Mouse (Mus musculus): Measurements from ENCODE around the gene Cep135. TPM values are rescaled to one million over a fixed set of nuclear protein-coding genes. Genes with fewer than 3 reads are reported as not detected.

Gene Cep135
- polyA plus RNA-seq (2016; fragmentation: Nextera tagmentation; extraction: Ambion mirVana): 6.1 and 6.5 TPM in 2 replicates

- H3K9ac ChIP-seq: peak within 1 kb of the TSS; percentile 93
- no peaks in the 10 kb centered on the region for H3K9me3 ChIP-seq (replicated peaks)
- no peaks in the 10 kb centered on the region for H3K27me3 ChIP-seq (replicated peaks)
- WGBS (ENCODE audit: insufficient replicate concordance): under 1% methylated on average over 92 of the region's 92 CpGs
- peak within 1 kb of the TSS; percentile 92 for H3K27ac ChIP-seq
- peak within 1 kb of the TSS; percentile 91 for H3K4me3 ChIP-seq
- H3K4me1 ChIP-seq: peaks cover 23% of the 10 kb centered on the region
- peak within 1 kb of the TSS; percentile 70 for H3K4me2 ChIP-seq
- peaks cover 22% of the 10 kb centered on the region for H3K36me3 ChIP-seq
- ATAC-seq: peak; percentile 98
These were observed at the start of gene Cep135 for GRCm38 (mm10) chr5:76588551-76589283. Gene Cep135 (plus strand): TSS chr5:76588698.

- no peak for ATAC-seq
- Histone ChIP-seq H3K27me3 (replicated peaks) (no peaks in the 10 kb centered on the region), H3K27ac (no peak overlapping the region), H3K9me3 (replicated peaks) (no peaks in the 10 kb centered on the region), H3K4me2 (no peak overlapping the region), H3K4me3 (no peak overlapping the region), H3K36me3 (peaks cover 80% of the 10 kb centered on the region), H3K9ac (no peak overlapping the region), H3K4me1 (no peaks in the 10 kb centered on the region)
- WGBS (ENCODE audit: insufficient replicate concordance): 84% methylated on average over 8 of the region's 8 CpGs
These were observed 48.3 kb upstream of the Cep135 start for GRCm38 (mm10) chr5:76540181-76540580.

- H3K27me3 ChIP-seq (replicated peaks): no peaks in the 10 kb centered on the region
- H3K27ac ChIP-seq: no peak overlapping the region
- no peaks in the 10 kb centered on the region for H3K9me3 ChIP-seq (replicated peaks)
- no peak overlapping the region for H3K9ac ChIP-seq
- no peak overlapping the region for H3K4me2 ChIP-seq
- no peak overlapping the region for H3K4me3 ChIP-seq
- H3K4me1 ChIP-seq: no peaks in the 10 kb centered on the region
- ATAC-seq: no peak
- peaks cover 79% of the 10 kb centered on the region for H3K36me3 ChIP-seq
These were observed 47.7 kb upstream of the Cep135 start for GRCm38 (mm10) chr5:76540842-76541241.

GRCm38 (mm10) chr5:76543200-76543599, 45.3 kb upstream of the Cep135 start:
- H3K27me3 ChIP-seq (replicated peaks): no peaks in the 10 kb centered on the region
- peaks cover 67% of the 10 kb centered on the region for H3K36me3 ChIP-seq
- H3K4me2 ChIP-seq: no peak overlapping the region
- H3K27ac ChIP-seq: no peak overlapping the region
- no peaks in the 10 kb centered on the region for H3K4me1 ChIP-seq
- WGBS (ENCODE audit: insufficient replicate concordance): 84% methylated on average over 8 of the region's 8 CpGs
- no peak for ATAC-seq
- no peak overlapping the region for H3K9ac ChIP-seq
- H3K9me3 ChIP-seq (replicated peaks): no peaks in the 10 kb centered on the region
- H3K4me3 ChIP-seq: no peak overlapping the region

GRCm38 (mm10) chr5:76550426-76550825, 38.1 kb upstream of the Cep135 start:
- Histone ChIP-seq H3K9me3 (replicated peaks) (no peaks in the 10 kb centered on the region), H3K4me1 (no peaks in the 10 kb centered on the region), H3K9ac (no peak overlapping the region), H3K27ac (no peak overlapping the region), H3K4me2 (no peak overlapping the region), H3K27me3 (replicated peaks) (no peaks in the 10 kb centered on the region), H3K36me3 (peaks cover 46% of the 10 kb centered on the region), H3K4me3 (no peak overlapping the region)
- ATAC-seq: no peak
- WGBS (ENCODE audit: insufficient replicate concordance): 40% methylated on average over 8 of the region's 8 CpGs

GRCm38 (mm10) chr5:76565321-76565720, 23.2 kb upstream of the Cep135 start:
- Histone ChIP-seq H3K9ac (no peak overlapping the region), H3K27me3 (replicated peaks) (no peaks in the 10 kb centered on the region), H3K36me3 (peaks cover 77% of the 10 kb centered on the region), H3K9me3 (replicated peaks) (no peaks in the 10 kb centered on the region), H3K4me2 (no peak overlapping the region), H3K4me1 (no peaks in the 10 kb centered on the region), H3K4me3 (no peak overlapping the region), H3K27ac (no peak overlapping the region)
- WGBS (ENCODE audit: insufficient replicate concordance): 23% methylated on average over 3 of the region's 3 CpGs
- ATAC-seq: no peak

GRCm38 (mm10) chr5:76574251-76574650, 14.2 kb upstream of the Cep135 start:
- Histone ChIP-seq H3K9ac (no peak overlapping the region), H3K4me1 (no peaks in the 10 kb centered on the region), H3K27me3 (replicated peaks) (no peaks in the 10 kb centered on the region), H3K9me3 (replicated peaks) (peaks cover 5% of the 10 kb centered on the region), H3K36me3 (peaks cover 16% of the 10 kb centered on the region), H3K4me3 (no peak overlapping the region), H3K4me2 (no peak overlapping the region), H3K27ac (no peak overlapping the region)
- 65% methylated on average over 7 of the region's 7 CpGs for WGBS (ENCODE audit: insufficient replicate concordance)
- ATAC-seq: no peak

GRCm38 (mm10) chr5:76577026-76577425, 11.5 kb upstream of the Cep135 start:
- no peaks in the 10 kb centered on the region for H3K27me3 ChIP-seq (replicated peaks)
- peaks cover 5% of the 10 kb centered on the region for H3K9me3 ChIP-seq (replicated peaks)
- H3K36me3 ChIP-seq: no peaks in the 10 kb centered on the region
- no peak for ATAC-seq
- H3K4me2 ChIP-seq: no peak overlapping the region
- 69% methylated on average over 3 of the region's 3 CpGs for WGBS (ENCODE audit: insufficient replicate concordance)
- H3K4me1 ChIP-seq: no peaks in the 10 kb centered on the region
- no peak overlapping the region for H3K9ac ChIP-seq
- no peak overlapping the region for H3K4me3 ChIP-seq
- H3K27ac ChIP-seq: no peak overlapping the region

- Histone ChIP-seq H3K36me3 (no peaks in the 10 kb centered on the region), H3K4me3 (no peak overlapping the region), H3K27ac (no peak overlapping the region), H3K4me1 (peaks cover 18% of the 10 kb centered on the region), H3K27me3 (replicated peaks) (no peaks in the 10 kb centered on the region), H3K4me2 (no peak overlapping the region), H3K9me3 (replicated peaks) (no peaks in the 10 kb centered on the region), H3K9ac (no peak overlapping the region)
- WGBS (ENCODE audit: insufficient replicate concordance): 66% methylated on average over 2 of the region's 2 CpGs
- ATAC-seq: no peak
These were observed 3.1 kb upstream of the Cep135 start for GRCm38 (mm10) chr5:76585378-76585777.

GRCm38 (mm10) chr5:76589311-76589710, 813 bp downstream of the Cep135 start:
- no peaks in the 10 kb centered on the region for H3K9me3 ChIP-seq (replicated peaks)
- peak overlapping the region; percentile 93 for H3K9ac ChIP-seq
- H3K4me3 ChIP-seq: peak overlapping the region; percentile 91
- peak overlapping the region; percentile 70 for H3K4me2 ChIP-seq
- WGBS (ENCODE audit: insufficient replicate concordance): 15% methylated on average over 7 of the region's 7 CpGs
- peaks cover 23% of the 10 kb centered on the region for H3K4me1 ChIP-seq
- H3K27ac ChIP-seq: peak overlapping the region; percentile 92
- no peaks in the 10 kb centered on the region for H3K27me3 ChIP-seq (replicated peaks)
- ATAC-seq: no peak; the same call in 1 of the 2 replicates
- peaks cover 28% of the 10 kb centered on the region for H3K36me3 ChIP-seq

GRCm38 (mm10) chr5:76590009-76590408, 1.5 kb downstream of the Cep135 start:
- ATAC-seq: no peak
- Histone ChIP-seq H3K4me3 (peak overlapping the region; percentile 91; the same call in 1 of the 2 replicates), H3K27ac (no peak overlapping the region), H3K36me3 (peaks cover 35% of the 10 kb centered on the region), H3K9ac (peak overlapping the region; percentile 93; the same call in 1 of the 2 replicates), H3K27me3 (replicated peaks) (no peaks in the 10 kb centered on the region), H3K4me2 (peak overlapping the region; percentile 70), H3K4me1 (peaks cover 23% of the 10 kb centered on the region), H3K9me3 (replicated peaks) (no peaks in the 10 kb centered on the region)
- 85% methylated on average over 2 of the region's 2 CpGs for WGBS (ENCODE audit: insufficient replicate concordance)

- no peaks in the 10 kb centered on the region for H3K9me3 ChIP-seq (replicated peaks)
- peaks cover 23% of the 10 kb centered on the region for H3K4me1 ChIP-seq
- H3K4me2 ChIP-seq: no peak overlapping the region
- no peak overlapping the region for H3K9ac ChIP-seq
- ATAC-seq: no peak
- H3K27ac ChIP-seq: no peak overlapping the region
- H3K36me3 ChIP-seq: peaks cover 54% of the 10 kb centered on the region
- WGBS (ENCODE audit: insufficient replicate concordance): 71% methylated on average over 9 of the region's 9 CpGs
- H3K4me3 ChIP-seq: no peak overlapping the region
- no peaks in the 10 kb centered on the region for H3K27me3 ChIP-seq (replicated peaks)
These were observed 3.4 kb downstream of the Cep135 start for GRCm38 (mm10) chr5:76591885-76592284.

All from liver, embryonic 12.5 days (tissue).